Mouse (Mus musculus): ENCODE data around the gene Asphd2.

- TF ChIP-seq GATA1 (IDR thresholded peaks at IDR 0.05; ENCODE audit: borderline replicate concordance, low read length) (no peak), FLI1 (IDR thresholded peaks at IDR 0.05; ENCODE audit: low read length) (no peak)
Measured at GRCm38 (mm10) chr5:112381154-112381553, 13.5 kb downstream of the Asphd2 start.

Data from megakaryocyte, embryonic 14.5 days (primary cell).